Mouse (Mus musculus) intestine, postnatal 0 days (tissue): ENCODE data around the gene Fgfr3. TPM values are rescaled to one million over a fixed set of nuclear protein-coding genes. Genes with fewer than 3 reads are reported as not detected.

Experiments used
- ATAC-seq: fragments of 200-750 bp; cut with Nextera tagmentation; 2 replicates; pipeline ENCODE4 v1.8.0; 2017; ENCODE audit warnings: mild to moderate bottlenecking, moderate TSS enrichment, moderate library complexity
- H3K27ac ChIP-seq: fragments of 300-500 bp; sonication (generic); 2 replicates; pipeline ENCODE4 v1.5.1; 2014; ENCODE audit warnings: mild to moderate bottlenecking, low read depth, low read length, moderate library complexity
- H3K27me3 ChIP-seq: fragments of 300-500 bp; sonication (generic); replicated peaks from 2 replicates; pipeline ENCODE4 v1.6.1; 2014; ENCODE audit warnings: low read length, mixed read lengths; ENCODE audit not compliant: control insufficient read depth, insufficient read depth
- H3K36me3 ChIP-seq: fragments of 300-500 bp; sonication (generic); 2 replicates; pipeline ENCODE4 v1.6.1; 2014; ENCODE audit warnings: mild to moderate bottlenecking, moderate library complexity; ENCODE audit not compliant: control insufficient read depth, insufficient read depth
- H3K4me1 ChIP-seq: fragments of 300-500 bp; sonication (generic); replicated peaks from 2 replicates; pipeline ENCODE4 v1.6.1; 2014; ENCODE audit warnings: antibody characterized with exemption, low read length, mixed read lengths; ENCODE audit not compliant: control insufficient read depth, insufficient read depth
- H3K4me2 ChIP-seq: fragments of 300-500 bp; sonication (generic); replicated peaks from 2 replicates; pipeline ENCODE4 v1.6.1; 2014; ENCODE audit warnings: low read depth, mild to moderate bottlenecking, moderate library complexity
- H3K4me3 ChIP-seq: fragments of 300-500 bp; sonication (generic); 2 replicates; pipeline ENCODE4 v1.5.1; 2014; ENCODE audit warnings: low read depth, low read length
- H3K9ac ChIP-seq: fragments of 300-500 bp; sonication (generic); 2 replicates; pipeline ENCODE4 v1.6.1; 2014; ENCODE audit warnings: mild to moderate bottlenecking, low read depth, low read length
- H3K9me3 ChIP-seq: fragments of 300-500 bp; sonication (generic); 2 replicates; pipeline ENCODE4 v1.6.1; 2016; ENCODE audit warnings: mixed run types; ENCODE audit not compliant: control insufficient read depth
- CTCF ChIP-seq: sonication (generic); IDR thresholded peaks from 2 replicates; pipeline ENCODE4 v1.5.1; 2016; ENCODE audit warnings: low read depth, mild to moderate bottlenecking, control low read depth, antibody characterized with exemption, moderate library complexity
- WGBS: fragments of 180-500 bp; shearing (Covaris S2); extraction: QIAGEN DNeasy Blood & Tissue Kit; methylation state at CpG from one replicate; pipeline ENCODE4 v1.1.7; 2014; 5-methylcytosine and 5-hydroxymethylcytosine counted together
- polyA plus RNA-seq: library from polyadenylated mRNA; unstranded; fragments of >200 nt; fragmentation: Nextera tagmentation; extraction: Ambion mirVana; gene quantifications from 2 replicates; pipeline ENCODE4 v1.2.1, GENCODE M21; 2015

The Fgfr3 gene
- polyA plus RNA-seq, 1 experiment from 2014 or later: 2.6 TPM

GRCm38 (mm10) chr5:33777195-33777594 is 55.7 kb downstream of the Fgfr3 start:
- H3K4me2 ChIP-seq: no peak overlapping the region
- H3K36me3 ChIP-seq: peaks cover 29% of the 10 kb centered on the region
- H3K4me3 ChIP-seq: no peak overlapping the region
- no peaks in the 10 kb centered on the region for H3K4me1 ChIP-seq
- H3K27ac ChIP-seq: no peak overlapping the region
- ATAC-seq: no peak
- no peaks in the 10 kb centered on the region for H3K9me3 ChIP-seq
- no peaks in the 10 kb centered on the region for H3K27me3 ChIP-seq
- no peak for TF ChIP-seq CTCF
- no peak overlapping the region for H3K9ac ChIP-seq

GRCm38 (mm10) chr5:33781964-33782344 is 60.5 kb downstream of the Fgfr3 start:
- H3K4me1 ChIP-seq: peaks cover 5% of the 10 kb centered on the region
- peak overlapping the region; percentile 93 for H3K4me3 ChIP-seq
- peak; percentile 37; the same call in 1 of the 2 replicates for ATAC-seq
- peak overlapping the region; percentile 90 for H3K4me2 ChIP-seq
- H3K9ac ChIP-seq: peak overlapping the region; percentile 77
- WGBS: 2% methylated on average over 11 of the region's 11 CpGs
- no peak for TF ChIP-seq CTCF
- H3K27me3 ChIP-seq: no peaks in the 10 kb centered on the region
- peak overlapping the region; percentile 73 for H3K27ac ChIP-seq
- 0 out of 2 replicates have a peak, but pooled peaks cover 8% of the 10 kb centered on the region for H3K36me3 ChIP-seq
- no peaks in the 10 kb centered on the region for H3K9me3 ChIP-seq

GRCm38 (mm10) chr5:33782345-33782998 is 61.0 kb downstream of the Fgfr3 start, which contains the start of gene Letm1:
Letm1 (minus strand) TSS chr5:33782817.
- H3K4me3 ChIP-seq: peak within 1 kb of the TSS; percentile 93
- peaks cover 5% of the 10 kb centered on the region for H3K4me1 ChIP-seq
- H3K9me3 ChIP-seq: no peaks in the 10 kb centered on the region
- H3K36me3 ChIP-seq: 0 out of 2 replicates have a peak, but pooled peaks cover 5% of the 10 kb centered on the region
- peak; percentile 99 for ATAC-seq
- no peaks in the 10 kb centered on the region for H3K27me3 ChIP-seq
- H3K27ac ChIP-seq: peak within 1 kb of the TSS; percentile 73
- H3K9ac ChIP-seq: peak within 1 kb of the TSS; percentile 77
- peak within 1 kb of the TSS; percentile 90 for H3K4me2 ChIP-seq
- peak; percentile 57 for TF ChIP-seq CTCF
- under 1% methylated on average over 64 of the region's 65 CpGs for WGBS

- WGBS: 3% methylated on average over 6 of the region's 6 CpGs
- Histone ChIP-seq H3K27ac (no peak overlapping the region), H3K9me3 (no peaks in the 10 kb centered on the region), H3K4me1 (peaks cover 5% of the 10 kb centered on the region), H3K9ac (peak overlapping the region; percentile 77), H3K4me3 (peak overlapping the region; percentile 93), H3K36me3 (0 out of 2 replicates have a peak, but pooled peaks cover under 1% of the 10 kb centered on the region), H3K27me3 (no peaks in the 10 kb centered on the region), H3K4me2 (peak overlapping the region; percentile 90)
- no peak for TF ChIP-seq CTCF
- ATAC-seq: peak; percentile 32
Measured at GRCm38 (mm10) chr5:33782999-33783390, 61.5 kb downstream of the Fgfr3 start.

Other genes starting within 250 kb of the Fgfr3 start
- gene Fam53a, start 92.0 kb upstream of the Fgfr3 start, polyA plus RNA-seq: 39.4 and 42.1 TPM in 2 replicates
- gene Gm9903, start 91.7 kb upstream of the Fgfr3 start, polyA plus RNA-seq: 0.42 and 0.52 TPM in 2 replicates
- gene Slbp, start 69.1 kb upstream of the Fgfr3 start, polyA plus RNA-seq: 91.4 and 92.9 TPM in 2 replicates
- 37.3 and 39.3 TPM in 2 replicates for gene Tacc3, start 63.5 kb upstream of the Fgfr3 start, polyA plus RNA-seq
- 18.5 and 18.8 TPM in 2 replicates for gene Tmem129, start 63.3 kb upstream of the Fgfr3 start, polyA plus RNA-seq
- 37.8 and 40.9 TPM in 2 replicates for gene Letm1, start 61.1 kb downstream of the Fgfr3 start, polyA plus RNA-seq
- gene Nsd2, start 99.1 kb downstream of the Fgfr3 start, polyA plus RNA-seq: 12.1 and 14.1 TPM in 2 replicates
- gene Nelfa, start 214.7 kb downstream of the Fgfr3 start, polyA plus RNA-seq: 18.2 and 19.1 TPM in 2 replicates